Mouse (Mus musculus): Measurements from ENCODE around the gene Tmem221. TPM values are rescaled to one million over a fixed set of nuclear protein-coding genes. Genes with fewer than 3 reads are reported as not detected.

The Tmem221 gene
- total RNA-seq (2021), result not detected
- long read RNA-seq, experiment 1, result 0 reads
- long read RNA-seq, experiment 2, result 0 reads

GRCm38 (mm10) chr8:71558071-71558957, at the start of gene Tmem221:
Gene Tmem221 (minus strand): TSS chr8:71558871.
- no peak for DNase-seq (ENCODE audit: low spot score)

DNA sequence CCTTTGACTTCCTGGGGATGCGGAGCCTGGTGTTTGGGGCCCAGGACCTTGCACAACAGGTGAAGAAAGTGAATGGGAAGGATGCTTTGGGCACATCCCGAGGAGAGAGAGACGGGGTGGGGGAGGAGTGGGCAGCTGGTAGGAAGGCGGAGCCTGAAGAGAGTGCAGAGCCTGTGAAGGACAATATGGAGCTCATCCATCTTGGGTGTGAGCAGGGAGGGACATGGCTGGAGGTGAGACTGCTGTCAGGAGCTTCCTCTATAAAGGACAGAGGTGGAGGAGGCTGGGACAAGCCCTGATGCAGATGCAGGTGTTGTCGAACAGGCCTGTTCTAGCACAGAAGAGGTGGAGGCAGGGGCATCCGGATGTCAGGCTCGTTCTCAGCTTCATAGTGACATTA, 45.4 kb upstream of the Tmem221 start:
- DNase-seq (ENCODE audit: low spot score), result no peak

DNA sequence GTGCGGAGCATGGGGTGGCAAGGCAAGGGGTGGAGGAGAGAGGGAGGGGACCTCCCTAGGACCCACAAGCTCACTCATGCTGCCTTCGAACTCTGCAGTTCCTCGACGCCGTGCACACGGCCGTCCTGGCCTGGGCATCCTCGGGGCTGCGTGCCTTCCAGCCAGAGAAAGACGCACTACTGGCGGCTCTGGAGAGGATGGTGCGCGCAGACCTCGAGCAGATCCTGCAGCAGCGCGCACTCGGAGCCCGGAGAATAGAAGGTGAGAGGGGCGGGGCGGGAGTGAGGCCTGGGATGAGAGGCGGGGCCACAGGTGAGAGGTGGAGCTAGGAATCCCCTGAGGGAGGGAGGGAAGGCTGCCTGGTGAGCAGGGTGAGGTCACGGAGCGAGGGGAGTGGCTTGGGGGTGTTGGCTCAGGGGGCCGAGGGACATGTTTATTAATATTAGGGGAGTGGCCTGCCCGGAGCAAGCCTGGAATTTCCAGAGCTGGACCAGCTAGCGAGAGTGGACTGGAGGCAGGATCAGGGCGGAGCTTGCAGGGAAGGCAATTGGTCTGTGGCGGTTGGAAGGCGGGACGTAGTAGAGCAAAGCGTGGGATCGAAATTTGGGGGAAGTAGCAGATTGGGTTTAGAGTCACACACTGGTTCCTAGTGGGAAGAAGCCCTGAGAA, 44.1 kb upstream of the Tmem221 start:
- peak; percentile 78 for DNase-seq (ENCODE audit: low spot score)

DNA sequence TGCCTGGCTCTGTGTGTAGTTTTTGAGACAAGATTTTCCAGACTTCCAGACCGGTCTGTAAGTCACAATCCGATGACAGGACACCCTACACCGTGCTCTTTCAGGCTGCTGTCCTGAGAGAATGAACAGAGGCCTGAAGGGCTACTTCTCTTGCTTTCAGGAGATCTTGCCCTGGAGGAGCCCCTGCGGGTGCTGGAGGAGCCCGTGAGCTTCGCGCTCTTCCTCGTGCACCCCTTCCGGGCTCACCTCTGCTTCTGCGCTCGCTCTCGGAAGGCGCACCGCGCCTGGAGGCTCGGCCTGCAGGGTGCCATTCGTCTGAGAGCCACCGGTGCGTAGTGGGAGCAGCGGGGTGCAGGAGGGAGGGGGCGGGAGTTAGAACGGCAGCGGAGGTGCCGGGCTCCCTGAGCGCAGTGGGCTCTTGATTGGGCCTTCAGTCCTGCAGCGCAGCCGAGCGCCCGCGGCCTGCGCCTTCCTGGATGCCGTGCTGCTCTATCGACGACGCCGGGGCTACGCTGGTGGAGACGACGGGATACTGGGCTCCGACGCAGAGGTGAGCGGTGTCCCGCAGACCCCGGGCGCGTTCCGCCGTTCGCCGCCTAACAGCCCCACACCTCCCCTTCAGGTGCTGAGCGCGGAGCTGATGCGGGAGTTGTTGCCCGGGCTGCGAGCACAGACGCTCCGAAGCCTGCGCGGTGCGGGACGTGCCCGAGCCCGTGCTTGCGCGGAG, 43.4 kb upstream of the Tmem221 start:
- no peak for DNase-seq (ENCODE audit: low spot score)

DNA sequence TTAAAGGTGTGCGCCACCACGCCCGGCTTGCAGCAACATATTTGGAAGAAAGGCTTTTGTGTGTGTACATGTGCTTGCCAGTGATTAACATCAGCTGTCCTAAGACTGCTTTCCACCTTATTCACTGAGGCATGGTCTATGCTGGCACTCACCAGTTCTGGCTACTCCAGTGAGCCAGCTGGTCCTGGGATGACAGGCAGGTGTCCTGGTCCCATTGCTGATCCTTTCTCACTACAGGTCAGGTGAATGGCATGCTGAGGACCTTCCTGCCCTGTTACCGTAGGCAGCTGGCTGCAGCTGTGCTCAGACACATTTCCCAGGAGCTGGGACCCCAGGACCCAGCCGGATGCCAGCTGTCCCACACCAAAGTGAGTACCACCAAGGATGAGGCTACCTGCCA, 40.2 kb upstream of the Tmem221 start:
- no peak for DNase-seq (ENCODE audit: low spot score)

DNA sequence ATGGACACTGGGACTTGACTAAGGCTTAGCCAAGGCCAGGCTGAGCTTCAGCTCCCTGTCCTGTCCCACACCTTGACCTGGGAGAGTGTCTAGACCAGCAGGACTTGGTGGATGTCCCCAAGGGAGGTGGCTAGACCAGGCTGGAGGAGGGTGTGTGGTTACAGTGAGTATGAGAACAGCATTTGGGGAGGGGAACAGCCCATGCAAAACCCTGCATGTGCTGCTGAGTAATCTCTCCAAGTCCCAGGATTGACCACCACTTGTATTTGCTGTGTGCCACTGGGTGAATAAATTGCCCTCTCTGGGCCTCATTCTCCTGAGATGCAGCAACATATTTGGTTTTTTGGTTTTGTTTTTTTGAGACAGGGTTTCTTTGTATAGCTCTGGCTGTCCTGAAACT, 39.7 kb upstream of the Tmem221 start:
- DNase-seq (ENCODE audit: low spot score), result no peak

- DNase-seq (ENCODE audit: low spot score), result no peak
Measured at GRCm38 (mm10) chr8:71597451-71597850, 38.8 kb upstream of the Tmem221 start, which contains the start of gene Fam129c. Gene Fam129c (plus strand): TSS chr8:71597648.

DNA sequence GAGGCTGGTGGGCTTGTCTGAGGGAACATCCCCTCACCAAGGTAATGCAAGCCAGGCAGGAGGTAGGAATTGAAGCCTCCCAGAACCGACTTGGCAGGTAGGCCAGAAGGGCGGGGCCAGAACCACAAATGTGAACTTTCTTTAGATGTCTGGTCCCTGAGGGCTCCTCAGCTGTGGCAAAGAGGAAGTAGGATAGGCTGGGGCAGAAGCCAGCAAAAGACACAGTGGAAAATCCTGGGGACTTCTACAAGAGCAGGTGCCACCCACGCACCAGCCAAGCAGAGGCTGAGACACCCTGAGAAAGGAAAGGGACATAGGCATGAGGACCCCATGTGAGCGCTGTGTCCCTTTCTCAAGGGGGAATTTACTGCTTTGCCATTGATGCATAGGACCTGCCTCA, 38.1 kb upstream of the Tmem221 start:
- DNase-seq (ENCODE audit: low spot score), result no peak

- DNase-seq (ENCODE audit: low spot score), result no peak
Measured at GRCm38 (mm10) chr8:71596384-71596783, 37.7 kb upstream of the Tmem221 start.

GRCm38 (mm10) chr8:71595862-71596261, 37.2 kb upstream of the Tmem221 start:
- peak; percentile 86 for DNase-seq (ENCODE audit: low spot score)

DNA sequence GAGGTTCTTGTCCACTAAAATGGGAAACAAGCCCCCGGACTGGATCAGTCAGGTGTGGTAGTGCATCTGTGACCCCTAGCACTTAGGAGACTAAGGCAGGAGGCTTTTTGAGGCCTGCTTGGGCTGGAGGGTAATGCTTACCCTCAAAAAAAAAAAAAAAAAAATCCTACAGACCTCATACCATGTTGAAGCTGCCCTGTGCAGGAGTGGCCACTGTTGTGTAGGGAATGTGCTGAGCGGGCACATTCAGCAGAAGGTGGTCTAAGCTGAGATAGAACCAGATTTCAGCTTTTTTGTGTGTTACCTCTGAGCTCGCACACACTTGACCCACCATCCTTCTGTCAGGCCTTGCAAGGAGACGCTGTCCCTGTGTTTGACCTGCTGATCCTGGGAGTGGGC, 35.7 kb upstream of the Tmem221 start:
- no peak for DNase-seq (ENCODE audit: low spot score)

DNA sequence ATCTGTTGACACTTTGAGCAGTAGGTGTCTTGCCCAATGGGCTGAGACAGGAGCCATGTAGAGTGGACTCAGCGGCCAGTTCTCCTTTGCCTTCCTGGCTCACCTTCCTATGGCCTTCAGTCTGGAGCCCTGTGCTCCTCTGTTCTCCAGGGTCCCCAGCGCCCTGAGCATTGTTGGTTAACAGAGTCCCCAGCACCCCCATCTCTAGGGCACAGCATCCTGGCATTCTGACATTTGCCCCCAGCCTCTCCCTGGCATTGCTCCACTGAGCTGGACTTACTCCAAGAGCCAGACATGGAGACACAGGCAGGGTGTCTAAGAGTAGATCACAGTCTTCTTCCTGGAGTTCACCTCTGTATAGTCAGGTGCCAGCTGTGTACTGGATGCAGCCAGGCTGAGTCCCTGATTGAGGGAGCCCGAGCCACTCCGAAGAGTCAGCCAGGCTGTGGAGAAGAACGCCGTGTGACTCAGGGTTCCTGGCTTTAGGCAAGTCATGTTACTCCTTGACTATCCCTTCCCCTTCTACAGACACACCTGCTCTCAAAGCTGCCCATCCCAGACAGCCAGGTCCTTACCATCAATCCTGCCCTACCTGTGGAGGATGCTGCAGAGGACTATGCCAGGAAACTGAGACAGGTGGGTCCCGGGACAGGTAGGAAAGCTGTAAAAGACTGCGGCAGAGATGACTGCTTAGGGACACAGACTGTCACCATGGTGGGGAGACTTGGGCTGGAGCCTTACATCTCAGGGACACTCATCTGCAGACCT, 35.1 kb upstream of the Tmem221 start:
- DNase-seq (ENCODE audit: low spot score), result no peak

DNA sequence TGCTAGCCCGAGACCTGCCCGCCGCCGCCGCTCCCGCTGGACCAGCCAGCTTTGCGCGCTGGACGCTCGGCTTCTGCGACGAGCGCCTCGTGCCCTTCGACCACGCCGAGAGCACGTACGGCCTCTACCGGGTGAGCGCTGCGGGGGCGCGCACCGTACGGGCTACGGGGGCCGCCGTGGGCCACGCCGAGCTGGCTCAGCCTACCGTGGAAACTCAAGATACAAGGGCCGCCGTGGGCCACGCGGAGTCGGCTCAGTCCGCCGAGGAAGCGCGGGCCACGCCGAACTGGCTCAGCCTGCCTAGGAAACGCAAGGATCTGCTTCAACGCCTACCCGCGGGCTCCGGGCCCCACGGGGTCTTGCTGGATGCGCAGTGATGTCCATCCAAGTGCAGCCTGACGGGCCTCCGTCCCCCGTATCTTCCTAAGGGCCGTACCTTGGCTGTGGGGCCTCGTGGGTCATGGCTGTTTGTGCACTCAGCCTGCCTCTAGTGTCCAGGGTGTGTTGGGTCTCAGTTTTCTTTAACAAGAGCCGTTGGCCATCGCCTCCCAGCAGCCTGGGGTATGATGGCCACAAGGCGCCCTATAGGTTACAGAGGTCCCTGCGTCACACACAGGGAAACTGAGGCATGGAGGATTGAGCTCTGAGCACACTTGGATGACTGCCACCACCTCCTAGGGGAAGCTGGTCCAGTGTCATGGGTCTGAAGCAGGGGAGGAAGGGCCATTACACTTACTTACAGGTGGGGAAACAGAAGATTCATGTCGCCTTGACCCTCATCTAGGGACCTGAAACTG, 33.9 kb upstream of the Tmem221 start:
- DNase-seq (ENCODE audit: low spot score), result peak; percentile 80

GRCm38 (mm10) chr8:71591471-71592373, 33.1 kb upstream of the Tmem221 start, which contains the start of gene Pgls:
Gene Pgls (plus strand): TSS chr8:71592176.
- peak; percentile 94 for DNase-seq (ENCODE audit: low spot score)

DNA sequence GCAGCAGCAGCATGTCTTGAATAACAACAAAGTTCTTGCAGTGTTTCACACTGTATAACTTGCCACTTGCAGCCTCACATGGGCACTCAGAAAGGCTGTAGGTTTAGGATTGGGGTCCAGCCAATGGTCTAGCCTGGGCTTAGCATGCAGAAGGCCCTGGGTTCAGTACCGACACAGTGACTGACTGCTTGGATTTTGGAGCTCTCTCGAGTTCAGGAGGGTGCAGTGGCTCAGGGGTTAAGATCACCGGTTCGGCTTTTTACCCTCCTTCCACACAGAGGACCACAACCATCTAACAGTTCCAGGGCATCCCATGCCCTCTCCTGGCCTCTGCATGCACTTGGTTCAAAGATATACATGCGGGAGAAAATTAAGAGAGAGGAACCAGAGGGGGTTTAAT, 32.3 kb upstream of the Tmem221 start:
- no peak for DNase-seq (ENCODE audit: low spot score)

- DNase-seq (ENCODE audit: low spot score), result no peak
Measured at GRCm38 (mm10) chr8:71588762-71589161, 30.1 kb upstream of the Tmem221 start.

- DNase-seq (ENCODE audit: low spot score), result no peak
Measured at GRCm38 (mm10) chr8:71586891-71587290, 28.2 kb upstream of the Tmem221 start.

DNA sequence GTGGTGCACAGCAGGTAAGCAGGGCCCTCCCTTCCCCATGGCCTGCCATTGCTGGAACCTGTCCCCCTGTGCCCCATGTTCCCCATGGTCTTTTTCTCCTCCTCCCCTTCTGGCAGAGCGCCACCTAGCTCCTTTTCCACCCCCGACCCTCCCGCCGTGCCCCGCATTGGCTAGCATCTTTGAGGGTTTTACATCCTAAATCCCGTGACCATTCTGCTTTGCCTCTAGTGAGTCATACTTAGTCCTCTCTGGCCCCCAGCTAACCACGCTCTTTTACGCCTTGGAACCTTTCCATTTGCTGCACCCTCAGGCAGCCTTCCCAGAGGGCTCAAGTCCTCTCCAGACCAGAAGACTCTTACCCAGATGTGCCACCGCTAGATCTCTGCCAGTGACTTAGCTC, 21.5 kb upstream of the Tmem221 start:
- no peak for DNase-seq (ENCODE audit: low spot score)

DNA sequence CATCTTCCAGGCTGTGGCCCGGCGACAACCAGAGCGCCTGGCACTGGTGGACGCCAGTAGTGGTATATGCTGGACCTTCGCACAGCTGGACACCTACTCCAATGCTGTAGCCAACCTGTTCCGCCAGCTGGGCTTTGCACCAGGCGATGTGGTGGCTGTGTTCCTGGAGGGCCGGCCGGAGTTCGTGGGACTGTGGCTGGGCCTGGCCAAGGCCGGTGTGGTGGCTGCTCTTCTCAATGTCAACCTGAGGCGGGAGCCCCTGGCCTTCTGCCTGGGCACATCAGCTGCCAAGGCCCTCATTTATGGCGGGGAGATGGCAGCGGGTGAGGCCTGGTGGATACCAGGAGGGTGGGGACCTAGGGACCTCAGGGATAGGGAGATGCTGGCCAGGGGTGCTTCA, 20.8 kb upstream of the Tmem221 start:
- DNase-seq (ENCODE audit: low spot score), result peak; percentile 77
